Mouse (Mus musculus): ENCODE results near the gene Ndst2. TPM values are rescaled to one million over a fixed set of nuclear protein-coding genes. Genes with fewer than 3 reads are reported as not detected.

Ndst2 gene
- polyA plus RNA-seq (2012; ENCODE audit: insufficient read depth, insufficient read length, missing spikeins): 3.9 and 4.8 TPM in 2 replicates

DNA sequence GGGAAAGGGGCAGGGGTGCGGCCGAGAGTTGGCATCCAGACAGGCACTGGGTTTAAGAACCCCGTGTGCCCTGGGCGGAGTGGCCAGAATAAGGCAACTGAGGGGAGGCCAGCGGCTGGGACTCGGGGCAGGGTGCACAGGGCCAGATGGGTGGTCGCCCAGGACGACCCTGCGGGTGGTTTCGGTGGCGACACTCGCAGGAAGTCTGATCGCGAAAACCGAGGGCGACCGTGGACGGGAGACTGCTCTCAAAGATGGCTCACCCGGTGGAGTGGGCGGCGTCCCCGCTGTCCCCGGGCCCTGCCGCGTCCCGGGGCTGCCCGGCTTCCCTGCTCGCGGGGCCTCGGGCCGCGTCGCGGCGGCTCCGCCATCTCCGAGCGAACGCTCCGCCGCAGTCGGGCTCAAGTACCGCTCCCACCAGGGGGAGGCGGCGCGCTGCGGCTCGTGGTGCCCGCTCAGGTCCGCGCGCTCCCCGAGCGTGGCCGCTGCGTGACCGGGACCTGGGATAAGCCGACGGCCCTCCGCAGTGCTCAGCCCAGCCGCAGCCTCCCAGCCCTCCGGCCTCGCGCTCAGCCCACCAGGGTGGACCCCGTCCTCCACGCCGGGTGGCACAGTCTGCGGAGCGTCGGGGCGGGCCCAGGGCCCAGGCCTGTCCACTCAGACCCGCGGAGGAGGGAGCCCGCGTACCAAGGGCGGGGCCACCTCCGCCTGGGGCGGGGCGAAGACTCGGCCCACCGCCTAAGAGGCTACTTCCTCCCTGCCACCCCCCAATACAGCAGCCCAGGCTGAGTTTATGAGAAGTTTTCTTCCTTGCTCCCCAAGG lies at the start of gene Ndst2:
Ndst2 (minus strand) TSS at position 611 of the 823 bp plus-strand sequence.
- peak within 1 kb of the TSS; percentile 85 for H3K27ac ChIP-seq (replicated peaks; ENCODE audit: low read depth, low read length)
- peaks cover 7% of the 10 kb centered on the region for H3K4me1 ChIP-seq (ENCODE audit: control insufficient read depth, insufficient read depth, insufficient read length, low read length)
- H3K4me3 ChIP-seq (ENCODE audit: insufficient read depth, low read depth, low read length): peak within 1 kb of the TSS; percentile 81

DNA sequence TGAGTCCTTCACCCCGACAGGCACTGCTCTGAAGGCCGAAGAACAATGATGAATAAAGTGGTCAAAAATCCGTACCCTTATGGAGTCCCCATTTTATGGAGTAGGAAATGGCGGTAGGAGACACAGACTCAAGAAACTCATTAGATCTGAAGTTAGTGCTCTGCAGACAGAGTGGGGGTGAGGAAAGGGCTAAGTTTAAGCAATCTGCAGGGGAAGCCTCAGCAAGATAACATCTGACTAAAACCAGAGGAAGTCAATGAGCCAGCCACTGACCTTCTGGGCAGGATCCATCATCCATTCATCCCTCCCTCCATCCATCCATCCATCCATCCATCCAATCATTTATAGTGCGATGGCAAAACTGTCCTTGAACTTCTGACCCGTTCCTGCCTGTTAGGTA lies 49.2 kb upstream of the Ndst2 start:
- Histone ChIP-seq H3K4me3 (ENCODE audit: insufficient read depth, low read depth, low read length) (no peak overlapping the region), H3K4me1 (ENCODE audit: control insufficient read depth, insufficient read depth, insufficient read length, low read length) (peaks cover 37% of the 10 kb centered on the region), H3K27ac (replicated peaks; ENCODE audit: low read depth, low read length) (no peak overlapping the region)

DNA sequence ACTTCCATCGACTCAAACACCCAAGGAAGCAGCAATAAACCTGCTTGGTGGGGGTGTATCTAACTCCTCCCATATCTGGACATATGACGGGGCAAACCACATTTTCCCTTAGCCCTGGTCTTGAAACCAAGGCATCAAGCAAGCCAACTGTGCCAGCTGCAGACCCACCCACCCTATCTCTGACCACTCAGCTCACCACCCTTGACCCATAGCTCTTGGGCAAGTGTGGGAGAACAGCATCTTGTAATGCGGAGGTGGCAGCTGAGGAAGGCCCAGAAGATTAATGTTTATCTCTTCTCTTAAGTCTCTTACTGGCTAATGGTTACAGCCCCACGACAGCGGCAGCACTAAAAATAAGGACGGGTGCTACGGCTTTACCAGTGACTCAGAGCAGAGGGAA lies 48.5 kb upstream of the Ndst2 start:
- Histone ChIP-seq H3K4me1 (ENCODE audit: control insufficient read depth, insufficient read depth, insufficient read length, low read length) (peaks cover 32% of the 10 kb centered on the region), H3K4me3 (ENCODE audit: insufficient read depth, low read depth, low read length) (no peak overlapping the region), H3K27ac (replicated peaks; ENCODE audit: low read depth, low read length) (no peak overlapping the region)

DNA sequence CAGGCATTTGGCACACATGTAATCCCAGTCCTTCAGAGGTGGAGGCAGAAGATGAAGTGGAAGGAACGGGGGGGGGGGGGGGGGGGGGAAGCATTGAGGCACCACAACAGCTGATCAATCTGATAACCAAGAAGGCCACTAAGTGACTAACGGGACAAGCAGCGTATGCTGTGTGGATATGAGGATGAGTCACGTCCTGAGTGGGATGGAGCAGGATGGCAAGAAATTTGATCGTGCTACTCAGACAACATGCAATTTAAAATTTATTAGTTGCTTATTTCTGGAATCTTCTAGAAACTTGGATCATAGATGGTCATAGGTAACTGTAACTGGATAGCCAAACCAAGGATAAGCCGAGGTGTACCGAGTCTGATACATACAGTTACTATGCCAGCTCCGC lies 45.9 kb upstream of the Ndst2 start:
- Histone ChIP-seq H3K4me1 (ENCODE audit: control insufficient read depth, insufficient read depth, insufficient read length, low read length) (peaks cover 9% of the 10 kb centered on the region), H3K4me3 (ENCODE audit: insufficient read depth, low read depth, low read length) (no peak overlapping the region), H3K27ac (replicated peaks; ENCODE audit: low read depth, low read length) (no peak overlapping the region)

DNA sequence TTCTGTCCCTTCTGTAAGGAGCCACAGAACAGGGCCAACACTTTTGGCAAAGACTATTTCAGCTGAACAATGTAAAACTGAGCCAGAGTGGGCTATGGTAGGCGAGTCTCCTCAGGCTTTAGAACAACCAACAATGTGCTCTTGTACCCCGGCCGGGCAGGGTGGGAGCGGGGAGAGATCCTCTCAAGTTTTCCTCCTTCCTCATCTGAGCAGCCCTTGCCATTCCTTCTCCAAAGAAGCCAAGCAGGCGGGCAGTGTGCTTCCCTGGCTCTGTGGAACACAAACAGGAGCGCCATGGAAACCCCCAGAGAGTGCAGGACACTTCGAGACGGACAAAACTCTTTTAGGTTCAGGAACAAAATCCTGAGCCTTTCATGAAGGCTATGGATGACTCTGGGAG lies 44.1 kb upstream of the Ndst2 start:
- peaks cover 6% of the 10 kb centered on the region; the same call in 1 of the 2 replicates for H3K4me1 ChIP-seq (ENCODE audit: control insufficient read depth, insufficient read depth, insufficient read length, low read length)
- no peak overlapping the region for H3K27ac ChIP-seq (replicated peaks; ENCODE audit: low read depth, low read length)
- no peak overlapping the region for H3K4me3 ChIP-seq (ENCODE audit: insufficient read depth, low read depth, low read length)

DNA sequence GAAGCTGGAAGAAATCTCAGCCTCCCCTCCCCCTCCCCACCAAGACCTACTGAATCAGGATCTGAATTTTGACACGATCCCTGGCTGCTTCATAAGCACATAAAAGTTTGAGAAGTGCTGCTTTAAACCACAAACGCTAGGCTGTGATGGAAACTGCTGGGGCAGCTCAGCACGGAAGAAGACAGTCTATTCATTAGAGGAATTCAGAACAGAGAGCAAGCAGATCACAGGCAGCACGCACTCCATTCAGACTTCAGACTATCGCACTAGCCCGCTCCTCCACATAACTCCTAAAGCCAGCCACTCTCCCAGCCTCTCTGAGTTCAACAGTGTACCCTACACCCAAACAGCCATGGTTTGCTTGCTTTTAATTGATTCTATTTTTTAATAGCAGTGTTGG lies 41.3 kb upstream of the Ndst2 start:
- Histone ChIP-seq H3K4me1 (ENCODE audit: control insufficient read depth, insufficient read depth, insufficient read length, low read length) (peaks cover 5% of the 10 kb centered on the region; the same call in 1 of the 2 replicates), H3K4me3 (ENCODE audit: insufficient read depth, low read depth, low read length) (no peak overlapping the region), H3K27ac (replicated peaks; ENCODE audit: low read depth, low read length) (no peak overlapping the region)

DNA sequence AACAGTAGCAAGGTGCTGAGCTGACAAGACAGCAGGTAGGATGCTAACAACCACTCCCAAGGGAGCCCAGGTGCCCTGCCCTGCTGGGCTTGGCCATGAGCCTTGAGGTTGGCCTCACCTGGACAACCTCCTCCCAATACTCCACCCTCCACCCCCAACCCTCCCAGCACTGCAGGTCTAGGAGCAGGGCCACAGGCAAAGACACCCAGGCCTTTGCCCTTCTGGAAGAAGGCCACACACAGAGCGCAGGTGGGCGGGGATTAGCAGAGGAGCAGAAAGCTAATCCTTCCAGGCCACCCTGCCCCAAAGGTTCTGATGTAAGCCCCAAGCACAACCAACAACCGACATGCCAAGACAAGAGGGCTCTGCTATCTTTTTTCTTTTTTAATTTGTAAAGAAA lies 39.0 kb upstream of the Ndst2 start:
- H3K4me1 ChIP-seq (ENCODE audit: control insufficient read depth, insufficient read depth, insufficient read length, low read length): peaks cover 5% of the 10 kb centered on the region; the same call in 1 of the 2 replicates
- no peak overlapping the region for H3K27ac ChIP-seq (replicated peaks; ENCODE audit: low read depth, low read length)
- H3K4me3 ChIP-seq (ENCODE audit: insufficient read depth, low read depth, low read length): no peak overlapping the region

DNA sequence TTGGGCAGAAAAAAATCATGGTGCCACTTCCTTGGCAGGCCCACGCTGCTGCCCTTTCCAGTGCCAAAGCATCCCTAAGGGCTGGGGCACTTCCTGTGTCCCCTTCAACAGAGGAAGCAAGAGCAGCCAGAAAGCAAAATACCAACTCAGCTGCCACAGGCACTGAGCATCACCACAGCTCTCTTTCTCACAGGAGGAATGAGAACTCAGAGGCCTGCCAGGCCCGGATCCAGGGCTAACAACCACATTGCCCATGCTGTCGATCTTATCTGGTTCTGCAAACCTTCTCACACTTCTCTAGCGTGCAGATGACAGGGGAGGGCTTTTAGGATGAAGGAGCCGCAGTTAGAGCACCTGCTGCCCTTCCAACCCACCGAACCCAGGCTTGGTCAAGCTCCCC lies 38.4 kb upstream of the Ndst2 start:
- Histone ChIP-seq H3K4me1 (ENCODE audit: control insufficient read depth, insufficient read depth, insufficient read length, low read length) (peaks cover 5% of the 10 kb centered on the region; the same call in 1 of the 2 replicates), H3K27ac (replicated peaks; ENCODE audit: low read depth, low read length) (no peak overlapping the region), H3K4me3 (ENCODE audit: insufficient read depth, low read depth, low read length) (no peak overlapping the region)

DNA sequence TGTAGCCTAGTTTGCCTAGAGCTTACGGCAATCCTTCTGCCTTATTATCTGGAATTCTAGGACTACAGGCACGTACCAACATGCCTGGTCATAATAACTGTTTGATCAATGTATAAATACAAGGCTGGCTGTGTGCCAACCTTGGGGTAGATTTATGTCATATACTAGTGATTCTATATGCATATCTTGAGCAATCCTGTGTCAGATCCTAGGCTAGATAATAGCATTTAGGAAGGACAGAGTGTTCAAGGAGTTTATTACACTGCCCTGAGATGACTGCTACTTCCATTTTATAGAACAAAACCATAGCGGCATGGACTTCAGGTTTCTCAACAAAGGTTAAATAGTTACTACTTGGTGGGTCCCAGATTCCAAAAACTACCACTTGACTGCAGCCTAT lies 37.6 kb upstream of the Ndst2 start:
- Histone ChIP-seq H3K4me1 (ENCODE audit: control insufficient read depth, insufficient read depth, insufficient read length, low read length) (peaks cover 8% of the 10 kb centered on the region; the same call in 1 of the 2 replicates), H3K27ac (replicated peaks; ENCODE audit: low read depth, low read length) (no peak overlapping the region), H3K4me3 (ENCODE audit: insufficient read depth, low read depth, low read length) (no peak overlapping the region)

DNA sequence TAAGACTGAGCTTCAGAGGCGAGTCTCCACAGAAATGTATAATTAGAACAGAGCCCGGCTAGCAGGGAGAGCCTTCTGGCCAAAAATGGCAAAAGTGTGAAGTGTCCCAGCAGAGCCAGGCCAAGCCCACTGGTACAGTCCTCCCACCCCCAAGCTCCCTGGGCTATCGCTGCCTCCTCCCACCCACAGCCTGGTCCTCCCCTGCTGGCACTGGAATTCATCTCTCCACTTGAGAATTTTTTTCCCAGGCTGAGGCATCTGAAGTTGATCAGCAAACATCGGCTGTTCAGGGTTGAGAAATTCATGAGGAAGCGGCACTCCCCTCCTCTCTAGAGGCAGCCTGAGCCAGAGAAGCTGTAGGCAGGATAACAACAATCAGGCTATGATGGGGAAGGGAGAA lies 34.2 kb upstream of the Ndst2 start:
- Histone ChIP-seq H3K4me3 (ENCODE audit: insufficient read depth, low read depth, low read length) (no peak overlapping the region), H3K4me1 (ENCODE audit: control insufficient read depth, insufficient read depth, insufficient read length, low read length) (peaks cover 18% of the 10 kb centered on the region), H3K27ac (replicated peaks; ENCODE audit: low read depth, low read length) (peak overlapping the region; percentile 41; the same call in 1 of the 2 replicates)

DNA sequence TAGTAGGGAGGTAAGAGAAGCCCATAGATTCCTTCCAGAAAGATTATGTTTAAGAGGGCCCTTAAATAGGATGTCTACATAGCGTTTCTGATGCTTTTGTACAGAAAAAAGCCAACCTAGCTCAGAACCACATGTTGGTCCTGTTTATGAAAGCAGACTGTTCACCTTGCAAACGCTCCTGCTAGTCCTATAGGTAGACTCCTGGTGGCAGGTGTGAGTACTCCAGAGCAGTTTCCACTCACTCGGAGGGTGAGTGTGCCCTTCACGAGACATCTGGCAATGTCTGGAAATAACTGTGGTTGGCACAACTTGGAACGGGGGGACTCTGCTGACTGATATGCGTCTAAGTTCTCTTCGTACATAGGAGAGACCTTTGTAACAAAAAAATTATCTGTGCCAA lies 33.6 kb upstream of the Ndst2 start:
- Histone ChIP-seq H3K4me1 (ENCODE audit: control insufficient read depth, insufficient read depth, insufficient read length, low read length) (peaks cover 13% of the 10 kb centered on the region; the same call in 1 of the 2 replicates), H3K27ac (replicated peaks; ENCODE audit: low read depth, low read length) (0 out of 2 replicates have a peak overlapping the region, but pooled peaks have one; percentile 6), H3K4me3 (ENCODE audit: insufficient read depth, low read depth, low read length) (no peak overlapping the region)

DNA sequence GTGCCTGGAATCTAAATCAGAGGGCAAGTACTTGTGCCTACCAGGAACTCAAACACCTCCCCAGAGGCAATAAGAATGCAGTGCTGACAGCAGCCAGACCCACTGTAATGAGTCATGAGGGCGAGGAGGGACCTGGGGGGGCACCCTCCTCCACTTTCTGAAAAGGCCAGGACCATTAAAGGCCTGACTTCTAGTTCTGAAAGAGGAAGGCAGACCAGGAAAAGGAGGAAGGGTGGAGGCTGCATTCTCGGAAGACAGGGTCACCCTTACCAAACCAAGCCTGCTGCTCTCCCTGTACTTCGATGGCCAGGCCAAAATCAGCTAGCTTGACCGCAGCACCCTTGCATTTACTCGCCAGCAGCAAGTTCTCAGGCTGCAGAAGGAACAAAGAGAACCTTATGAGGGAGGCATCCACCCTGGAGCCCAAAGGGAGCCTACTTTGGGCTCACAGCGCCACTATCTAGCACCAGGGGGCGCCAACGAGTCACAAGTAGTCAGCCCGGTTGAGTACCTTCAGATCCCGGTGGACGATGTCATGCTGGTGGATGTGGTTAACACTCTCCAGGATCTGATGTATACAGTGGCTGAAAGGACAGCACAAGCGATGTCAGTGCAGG lies 31.4 kb upstream of the Ndst2 start:
- peak overlapping the region; percentile 99 for H3K27ac ChIP-seq (replicated peaks; ENCODE audit: low read depth, low read length)
- H3K4me3 ChIP-seq (ENCODE audit: insufficient read depth, low read depth, low read length): 0 out of 2 replicates have a peak overlapping the region, but pooled peaks have one; percentile 2
- peaks cover 12% of the 10 kb centered on the region; the same call in 1 of the 2 replicates for H3K4me1 ChIP-seq (ENCODE audit: control insufficient read depth, insufficient read depth, insufficient read length, low read length)

DNA sequence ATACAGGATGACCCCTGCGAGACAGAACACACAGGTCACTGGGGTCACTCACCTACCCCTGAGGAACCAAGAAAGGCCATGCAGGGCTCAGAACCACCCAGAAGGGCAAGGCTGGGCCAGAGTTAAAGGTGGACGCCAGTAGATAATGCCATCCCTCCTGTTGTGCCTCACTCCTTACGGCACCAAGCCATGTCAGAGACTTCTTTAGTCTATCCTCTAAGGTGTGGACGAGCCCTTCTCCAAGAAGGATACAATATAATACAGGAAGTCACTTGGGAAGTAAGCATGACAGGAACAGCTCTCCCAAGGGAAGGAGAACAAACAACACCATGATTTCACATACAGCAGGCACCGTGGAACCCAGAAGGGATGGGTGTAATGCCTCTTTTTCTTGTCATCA lies 30.6 kb upstream of the Ndst2 start:
- peak overlapping the region; percentile 14; the same call in 1 of the 2 replicates for H3K4me3 ChIP-seq (ENCODE audit: insufficient read depth, low read depth, low read length)
- peak overlapping the region; percentile 99 for H3K27ac ChIP-seq (replicated peaks; ENCODE audit: low read depth, low read length)
- H3K4me1 ChIP-seq (ENCODE audit: control insufficient read depth, insufficient read depth, insufficient read length, low read length): peaks cover 12% of the 10 kb centered on the region; the same call in 1 of the 2 replicates

DNA sequence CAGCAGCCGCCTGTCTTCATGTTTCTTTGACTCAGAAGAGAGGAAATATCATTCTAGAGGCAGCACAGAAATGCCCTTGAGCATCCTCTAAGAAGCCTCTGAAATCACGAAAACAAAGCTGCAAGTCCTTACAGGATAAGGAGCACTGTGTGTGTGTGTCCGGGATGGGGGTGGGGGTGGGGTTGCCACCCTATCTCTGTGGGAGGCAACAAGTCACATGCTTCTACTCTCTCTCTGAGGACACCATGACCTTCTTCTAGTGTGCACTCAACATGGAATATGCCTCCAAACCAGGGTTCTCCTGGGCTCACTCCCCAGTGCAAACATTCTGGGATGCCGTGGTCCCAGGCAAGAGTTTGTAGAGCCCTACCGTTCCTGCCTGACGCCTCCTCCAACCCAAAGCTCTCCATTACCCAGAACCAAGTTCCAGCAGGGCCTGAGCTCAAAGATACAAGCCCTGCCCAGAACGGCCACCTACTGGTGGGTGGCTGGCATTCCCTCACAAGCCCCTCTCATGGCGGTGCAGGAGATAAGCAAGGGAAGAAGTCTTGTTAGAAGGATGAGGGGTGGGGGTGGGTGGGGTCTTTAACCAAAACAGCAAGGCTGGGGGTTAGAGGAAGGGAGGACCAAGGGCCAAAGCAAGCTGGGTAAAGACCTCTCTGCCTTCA lies 24.5 kb upstream of the Ndst2 start:
- Histone ChIP-seq H3K4me1 (ENCODE audit: control insufficient read depth, insufficient read depth, insufficient read length, low read length) (no peaks in the 10 kb centered on the region; the same call in 1 of the 2 replicates), H3K4me3 (ENCODE audit: insufficient read depth, low read depth, low read length) (no peak overlapping the region), H3K27ac (replicated peaks; ENCODE audit: low read depth, low read length) (no peak overlapping the region)

DNA sequence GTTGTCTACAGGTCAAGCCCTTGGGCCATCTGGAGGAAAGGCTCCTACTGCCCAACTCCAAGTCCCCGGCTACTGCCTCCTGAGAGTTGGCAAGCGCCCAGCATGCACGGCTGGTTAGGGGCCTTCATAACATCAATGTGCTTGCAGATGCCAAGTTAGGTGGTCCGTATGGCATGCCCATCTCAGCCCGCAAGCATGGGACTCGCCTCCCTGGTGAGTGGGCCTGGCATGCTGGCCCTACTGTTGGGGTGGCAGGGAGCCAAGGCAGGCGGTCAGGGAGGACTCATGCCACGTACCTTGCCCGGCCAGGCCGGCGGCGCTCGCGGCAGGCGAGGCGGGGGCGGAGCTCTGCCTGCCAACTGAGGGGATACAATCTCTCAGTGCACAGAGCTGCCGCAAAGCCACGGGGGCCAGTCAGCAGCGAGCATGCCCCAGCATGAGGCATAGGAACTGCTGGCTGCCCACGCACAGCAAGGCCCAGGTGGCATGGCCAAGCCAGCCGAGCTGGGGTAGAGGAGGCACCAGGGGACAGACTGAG lies 23.1 kb upstream of the Ndst2 start:
- Histone ChIP-seq H3K27ac (replicated peaks; ENCODE audit: low read depth, low read length) (no peak overlapping the region), H3K4me1 (ENCODE audit: control insufficient read depth, insufficient read depth, insufficient read length, low read length) (no peaks in the 10 kb centered on the region), H3K4me3 (ENCODE audit: insufficient read depth, low read depth, low read length) (no peak overlapping the region)

Data from brown adipose tissue, adult 24 weeks (tissue).